Mouse (Mus musculus): ENCODE data around the gene Akr1cl. TPM values are rescaled to one million over a fixed set of nuclear protein-coding genes. Genes with fewer than 3 reads are reported as not detected.

Gene Akr1cl
- polyA plus RNA-seq (2017; shearing (Covaris generic)) = 1 to 10 TPM in 1 of 2 experiments, under 1 TPM in 1; 0.43 to 4.0 TPM

GRCm38 (mm10) chr1:65032641-65033040, at the start of gene Akr1cl:
TSS of gene Akr1cl (minus strand) at chr1:65032759.

GRCm38 (mm10) chr1:65082188-65082587, 49.6 kb upstream of the Akr1cl start, which contains the start of gene Crygb:
TSS of gene Crygb (minus strand) at chr1:65082288.

GRCm38 (mm10) chr1:65073589-65073988, 41.0 kb upstream of the Akr1cl start, which contains the start of gene Crygc:
TSS of gene Crygc (minus strand) at chr1:65073689.

GRCm38 (mm10) chr1:65063352-65063751, 30.8 kb upstream of the Akr1cl start, which contains the start of gene Crygd:
TSS of gene Crygd (minus strand) at chr1:65063452.

GRCm38 (mm10) chr1:65050952-65051351, 18.4 kb upstream of the Akr1cl start, which contains the start of gene Cryge:
TSS of gene Cryge (minus strand) at chr1:65051149.

Other genes with a start within 250 kb of the Akr1cl start
- gene Plekhm3, start 75.9 kb downstream of the Akr1cl start, polyA plus RNA-seq (2017; shearing (Covaris generic)) = 1 to 10 TPM; 7.1 to 9.5 TPM
- gene Cryge, start 18.4 kb upstream of the Akr1cl start, polyA plus RNA-seq (2017; shearing (Covaris generic)) = not detected
- gene Crygd, start 30.7 kb upstream of the Akr1cl start, polyA plus RNA-seq (2017; shearing (Covaris generic)) = not detected
- gene Crygc, start 40.9 kb upstream of the Akr1cl start, polyA plus RNA-seq (2017; shearing (Covaris generic)) = under 1 TPM in 1 of 2 experiments, not detected in 1; 0.64 TPM
- gene Crygb, start 49.5 kb upstream of the Akr1cl start, polyA plus RNA-seq (2017; shearing (Covaris generic)) = not detected
- not detected for gene Cryga, start 70.6 kb upstream of the Akr1cl start, polyA plus RNA-seq (2017; shearing (Covaris generic))
- not detected for gene Gm28845, start 86.8 kb upstream of the Akr1cl start, polyA plus RNA-seq (2017; shearing (Covaris generic))
- under 1 TPM in 1 of 2 experiments, not detected in 1; 0.18 TPM for gene D630023F18Rik, start 90.5 kb upstream of the Akr1cl start, polyA plus RNA-seq (2017; shearing (Covaris generic))
- 10 to 100 TPM; 10.4 to 11.6 TPM for gene Idh1, start 153.7 kb upstream of the Akr1cl start, polyA plus RNA-seq (2017; shearing (Covaris generic))
- 10 to 100 TPM; 17.2 to 22.1 TPM for gene Pikfyve, start 153.9 kb upstream of the Akr1cl start, polyA plus RNA-seq (2017; shearing (Covaris generic))
- gene Pth2r, start 249.3 kb upstream of the Akr1cl start, polyA plus RNA-seq (2017; shearing (Covaris generic)) = under 1 TPM; 0.11 to 0.34 TPM

All from inflammation-experienced regulatory T-cells (primary cell).